Mouse (Mus musculus) cerebellum, adult 11-12 months (tissue): Measurements from ENCODE around the gene Pigk.
A peak's percentile ranks its signal among the peaks of the same experiment; 100 is the strongest.
"Not testable (repeated sequence)": the region's sequence is repeated elsewhere in the genome, so short reads cannot be mapped to it uniquely, and the experiment has no call there.

ENCODE experiments used
- DNase-seq: peaks from one replicate; pipeline ENCODE4 v3.0.0; 2022

Pigk gene

DNA sequence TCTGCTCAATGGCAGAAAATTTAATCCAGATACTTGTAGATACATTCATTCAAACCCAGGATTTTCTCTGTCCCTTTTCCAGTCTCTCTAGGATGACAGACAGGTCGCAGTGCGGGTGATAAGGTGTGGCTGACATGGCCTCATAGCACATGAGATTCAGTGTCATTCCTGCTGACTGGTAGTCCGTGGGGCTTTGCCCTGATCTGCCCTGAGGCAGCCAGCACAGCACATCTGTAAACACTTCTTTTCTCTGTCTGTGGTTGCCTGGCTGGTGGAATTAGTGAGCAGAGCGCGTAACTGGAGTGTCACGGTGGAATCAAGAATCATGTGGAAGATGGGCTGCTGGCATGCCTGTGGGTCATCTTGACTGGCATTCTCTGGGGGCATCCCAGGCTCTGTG is 56.2 kb downstream of the Pigk start:
- DNase-seq, result no peak

DNA sequence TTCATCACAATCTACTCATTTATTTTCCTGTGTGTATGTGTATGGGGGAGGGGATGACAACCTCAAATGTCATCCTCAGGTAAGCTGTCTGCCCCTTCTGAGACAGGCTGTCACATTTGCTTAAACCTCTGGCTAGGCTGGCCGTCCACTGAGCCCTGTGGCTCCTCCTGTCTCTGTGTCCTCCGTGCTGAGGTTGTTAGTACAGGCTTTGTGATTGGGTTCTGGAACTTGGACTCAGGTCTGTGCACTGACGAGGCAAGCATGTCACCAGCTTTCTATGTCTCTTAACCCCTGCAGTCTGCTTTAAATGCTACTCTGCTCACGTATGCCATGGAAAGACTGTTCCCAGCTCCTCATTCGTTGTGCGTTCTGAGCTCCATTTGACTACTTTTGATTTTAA is 62.5 kb downstream of the Pigk start:
- DNase-seq, result no peak

DNA sequence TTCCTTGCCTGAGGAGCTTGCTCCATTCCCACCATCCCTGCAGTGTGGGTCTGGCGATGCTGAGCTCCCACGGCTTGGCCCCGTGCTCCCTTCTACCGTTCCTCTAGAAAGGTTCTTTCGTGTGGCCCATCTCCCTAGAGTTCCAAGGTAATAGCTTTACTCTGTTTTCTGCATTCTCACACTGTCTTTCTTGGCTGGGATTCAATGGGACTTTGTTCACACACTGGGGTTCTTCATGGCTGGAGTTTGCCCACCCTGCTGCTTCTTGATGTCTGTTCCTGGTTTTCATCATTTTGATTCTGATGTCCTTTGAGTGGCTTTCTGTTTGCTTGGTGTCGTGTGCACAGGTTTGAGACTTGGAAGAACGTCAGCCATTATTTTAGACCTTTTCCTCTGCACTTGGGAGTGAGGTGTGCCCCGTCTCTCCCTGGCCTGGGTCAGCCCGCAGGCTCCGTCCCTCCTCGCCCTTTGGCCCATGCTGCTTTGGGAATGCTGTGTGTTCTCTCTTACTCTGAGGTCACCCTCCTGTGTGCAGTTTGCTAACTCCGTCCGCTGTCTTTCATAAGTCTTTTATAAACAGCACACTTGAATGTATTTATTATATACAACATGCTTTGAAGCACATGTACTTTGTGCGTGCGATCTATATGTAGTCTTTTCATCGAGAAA is 63.1 kb downstream of the Pigk start:
- DNase-seq, result no peak

DNA sequence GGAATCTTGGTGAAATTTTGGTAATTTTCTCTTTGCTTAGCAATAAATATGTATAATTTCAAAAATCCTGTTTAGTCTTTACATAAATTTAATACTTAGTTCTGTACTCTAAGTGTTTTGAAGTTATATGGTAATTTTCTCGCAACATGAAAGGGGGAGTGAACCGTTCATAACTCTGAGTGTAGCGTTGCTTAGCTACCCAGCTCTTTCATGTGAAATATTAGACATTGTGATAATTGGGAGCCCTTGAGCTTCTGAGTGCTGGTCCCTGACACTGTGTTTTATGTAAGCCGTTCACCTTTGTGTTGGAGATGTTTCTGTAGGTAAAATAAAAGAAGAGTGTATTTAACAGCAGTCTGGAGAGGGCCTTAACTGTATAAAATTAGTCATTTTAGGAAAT is 65.9 kb downstream of the Pigk start:
- no peak for DNase-seq

DNA sequence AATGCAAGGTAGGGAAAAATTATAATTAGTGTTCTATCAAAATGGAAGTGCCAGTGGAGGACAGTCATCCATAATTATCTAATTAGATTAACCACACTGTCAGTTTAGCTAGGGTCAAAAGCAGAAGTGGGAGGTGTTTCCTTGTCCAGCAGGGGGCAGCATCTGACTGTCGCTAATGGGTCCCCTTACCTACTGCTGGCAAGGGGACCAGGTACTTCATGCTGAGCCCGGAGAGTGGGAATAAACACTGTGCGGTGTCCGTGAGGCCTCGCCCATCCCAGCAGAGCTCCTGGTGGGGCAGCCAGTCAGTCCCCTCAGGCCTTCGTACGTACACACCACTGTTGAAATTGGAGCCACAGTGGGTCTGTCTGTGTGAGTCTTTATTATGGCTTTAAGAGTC is 69.9 kb downstream of the Pigk start:
- DNase-seq, result peak; percentile 31

DNA sequence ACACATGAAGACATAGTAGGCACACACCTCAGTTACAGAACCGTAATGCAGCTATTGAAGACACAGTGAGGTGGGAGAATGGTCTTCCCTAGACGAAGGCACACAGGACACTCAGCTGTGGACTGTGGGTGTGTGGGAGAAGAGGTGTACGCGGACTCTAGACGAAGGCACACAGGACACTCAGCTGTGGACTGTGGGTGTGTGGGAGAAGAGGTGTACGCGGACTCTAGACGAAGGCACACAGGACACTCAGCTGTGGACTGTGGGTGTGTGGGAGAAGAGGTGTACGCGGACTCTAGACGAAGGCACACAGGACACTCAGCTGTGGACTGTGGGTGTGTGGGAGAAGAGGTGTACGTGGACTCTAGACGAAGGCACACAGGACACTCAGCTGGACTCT is 70.5 kb downstream of the Pigk start:
- DNase-seq, result not testable (repeated sequence)

DNA sequence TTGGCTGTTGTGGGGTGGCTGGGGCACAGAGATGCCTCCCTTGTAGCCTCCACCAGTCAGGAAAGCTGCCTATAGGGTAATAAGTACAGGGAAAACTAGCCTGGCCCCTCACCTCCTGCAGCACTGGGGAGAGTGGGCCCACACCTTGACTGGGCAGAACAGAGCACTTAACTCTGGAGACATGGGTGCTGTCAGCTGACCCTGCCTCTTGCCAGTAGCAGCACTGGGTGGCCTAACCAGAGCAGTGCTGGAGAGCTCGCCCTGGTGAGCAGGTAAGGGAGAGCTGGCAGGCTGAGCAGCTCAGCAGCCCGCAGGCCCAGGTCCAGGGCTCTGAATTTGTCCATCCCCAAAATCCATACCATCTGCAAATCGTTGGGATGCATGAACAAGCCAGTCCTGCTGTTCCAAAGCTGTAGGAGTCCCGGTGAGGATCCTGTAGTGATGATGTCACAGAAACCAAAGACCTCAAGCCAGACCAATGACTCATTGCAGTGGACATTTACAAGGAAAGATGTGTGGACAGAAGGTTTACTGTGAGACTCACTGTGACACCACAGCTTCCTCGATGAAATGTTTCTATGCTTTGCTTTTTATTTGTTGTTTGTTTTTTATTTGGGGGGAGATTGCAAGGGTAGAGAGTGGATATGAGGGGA is 74.5 kb downstream of the Pigk start:
- not testable (repeated sequence) for DNase-seq

DNA sequence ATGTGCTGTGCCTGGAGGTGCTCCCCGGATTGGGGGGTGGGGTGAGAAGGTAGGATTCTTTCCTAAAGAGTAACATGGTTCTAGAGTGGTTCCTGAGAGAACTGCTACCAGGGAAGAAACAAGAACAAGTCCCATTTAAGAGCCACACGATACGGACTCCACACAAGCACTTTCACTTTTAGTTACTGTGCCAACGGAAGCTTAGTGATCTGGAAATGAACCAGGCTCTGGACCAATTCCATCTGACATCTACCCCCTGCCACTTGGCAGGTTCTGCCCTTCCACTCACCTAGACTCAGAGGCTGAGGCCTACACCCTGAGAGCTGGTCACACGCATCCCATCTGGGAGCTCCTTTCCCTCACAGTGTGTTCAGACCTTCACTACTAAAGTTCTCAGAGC is 78.7 kb downstream of the Pigk start:
- no peak for DNase-seq

DNA sequence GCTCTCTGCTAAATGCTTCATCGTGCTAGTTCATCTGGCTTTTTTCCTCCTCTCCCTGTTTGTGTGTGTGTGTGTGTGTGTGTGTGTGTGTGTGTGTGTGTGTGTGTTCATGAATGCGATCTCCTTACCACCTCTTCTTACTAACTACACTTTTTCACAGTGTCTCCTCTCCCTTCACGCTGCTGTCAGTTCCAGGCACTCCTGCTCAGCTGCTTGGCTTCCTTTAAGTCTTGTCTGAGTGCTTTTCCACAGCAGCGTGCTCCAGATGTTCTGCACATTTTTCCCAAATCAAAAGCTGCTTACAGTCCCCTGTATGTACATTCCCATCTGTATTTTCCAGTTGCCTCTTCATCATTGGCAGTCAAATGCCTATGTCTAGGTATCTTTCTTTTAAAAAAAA is 79.1 kb downstream of the Pigk start:
- no peak for DNase-seq

DNA sequence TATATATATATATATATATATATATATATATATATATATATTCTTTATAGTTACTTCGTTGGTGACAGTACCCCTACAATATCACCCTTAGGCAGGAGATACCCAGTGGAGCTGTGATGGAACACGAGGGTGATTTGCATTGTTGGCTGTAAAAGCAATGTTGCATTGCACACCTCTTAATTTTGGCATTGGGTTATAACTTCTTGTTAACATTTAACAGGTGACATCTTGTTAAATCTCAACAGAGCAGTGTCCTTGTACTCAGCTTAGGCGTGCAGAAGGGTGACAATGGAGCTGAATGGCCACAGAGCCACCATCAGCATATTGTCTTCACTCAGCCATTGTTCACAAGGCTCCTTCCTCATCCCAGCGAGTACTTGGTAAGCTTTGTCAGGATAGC is 82.3 kb downstream of the Pigk start:
- no peak for DNase-seq

DNA sequence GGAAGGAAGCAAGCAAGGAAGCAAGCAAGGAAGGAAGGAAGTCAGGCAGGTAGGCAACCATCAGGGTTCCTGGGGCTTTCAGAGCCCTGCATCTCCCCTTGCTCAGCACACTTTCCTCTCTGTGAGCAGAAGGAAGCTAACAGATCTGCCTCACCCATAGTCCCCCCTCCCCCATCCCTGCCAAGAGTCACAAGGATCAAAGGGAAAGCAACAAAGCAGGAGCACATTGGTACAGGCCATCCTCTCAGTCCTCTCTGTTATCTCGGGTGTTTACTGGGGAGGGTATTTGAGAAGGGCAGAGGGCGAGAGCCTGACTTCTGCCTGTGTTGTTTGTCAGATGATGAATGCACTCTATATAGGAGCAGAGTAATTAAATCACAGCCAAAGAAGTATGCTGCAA is 83.5 kb downstream of the Pigk start:
- DNase-seq, result no peak

DNA sequence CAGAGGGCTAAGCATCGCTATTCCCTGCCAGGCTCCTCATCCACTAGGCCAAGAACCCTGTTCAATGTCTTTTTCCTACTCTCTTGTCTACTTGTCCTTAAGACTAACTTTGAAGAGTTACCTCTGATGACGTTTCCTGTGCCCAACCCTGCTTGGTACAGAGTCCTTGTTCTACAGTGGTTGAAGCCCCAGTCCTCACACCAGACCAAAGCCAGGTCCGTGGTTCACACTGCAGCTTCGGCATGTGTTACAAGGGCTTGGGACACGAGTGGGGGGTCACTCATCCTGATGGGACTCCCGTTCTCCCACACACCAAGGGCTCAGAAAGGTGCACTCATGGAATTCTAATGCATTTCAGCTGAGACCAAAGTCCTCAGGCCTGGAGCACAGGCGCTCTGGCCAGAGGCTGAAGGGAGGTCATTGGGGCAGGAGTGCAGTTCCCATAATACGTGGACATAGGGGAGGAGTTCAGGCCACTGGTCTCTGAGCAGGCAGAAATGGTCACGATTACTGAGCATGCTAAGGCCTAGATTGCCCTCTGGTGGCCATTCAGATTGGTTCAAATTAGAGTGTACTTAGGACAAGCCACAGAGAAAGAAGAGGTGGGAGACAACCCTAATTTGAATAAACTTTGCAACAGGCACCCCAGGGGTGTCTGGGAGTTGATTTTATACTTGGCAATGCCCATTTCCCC is 86.0 kb downstream of the Pigk start:
- no peak for DNase-seq

DNA sequence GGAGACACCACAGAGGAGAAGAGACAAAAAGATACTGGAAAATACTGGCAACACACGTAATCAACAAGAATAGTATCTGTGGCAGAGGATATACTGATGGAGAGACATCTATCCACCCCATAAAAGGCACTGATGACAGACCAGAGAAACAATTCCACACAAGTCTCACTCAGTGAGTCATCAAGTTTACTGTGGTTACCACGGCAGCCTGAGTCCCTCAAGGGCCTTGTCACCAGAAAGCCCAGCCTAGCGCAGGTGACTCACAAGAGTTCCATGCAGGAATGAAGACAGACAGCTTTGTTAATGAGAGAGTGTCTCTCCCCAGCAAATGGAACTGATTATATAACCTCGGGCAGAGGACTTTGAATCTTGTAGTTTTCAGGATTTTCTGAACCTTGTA is 100.0 kb downstream of the Pigk start:
- DNase-seq, result no peak

DNA sequence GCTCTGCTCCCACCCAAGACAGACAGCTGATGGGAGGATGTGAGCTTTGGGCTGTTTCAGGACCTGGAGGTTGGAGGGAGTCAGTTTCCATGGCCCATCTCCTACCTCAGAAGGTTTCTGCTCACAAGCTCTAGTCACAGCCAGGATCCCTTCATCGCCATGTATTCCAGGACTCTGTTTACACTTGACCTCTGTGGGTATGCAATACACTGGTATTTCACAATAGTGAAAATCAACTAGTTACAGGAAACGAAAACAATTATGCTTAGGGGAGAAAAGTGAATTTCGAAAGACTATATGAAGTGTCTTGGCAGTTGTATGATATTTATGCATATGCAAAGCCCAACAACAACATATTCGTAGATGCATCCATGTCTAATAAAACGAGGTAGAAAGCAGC is 101.2 kb downstream of the Pigk start:
- DNase-seq, result no peak

DNA sequence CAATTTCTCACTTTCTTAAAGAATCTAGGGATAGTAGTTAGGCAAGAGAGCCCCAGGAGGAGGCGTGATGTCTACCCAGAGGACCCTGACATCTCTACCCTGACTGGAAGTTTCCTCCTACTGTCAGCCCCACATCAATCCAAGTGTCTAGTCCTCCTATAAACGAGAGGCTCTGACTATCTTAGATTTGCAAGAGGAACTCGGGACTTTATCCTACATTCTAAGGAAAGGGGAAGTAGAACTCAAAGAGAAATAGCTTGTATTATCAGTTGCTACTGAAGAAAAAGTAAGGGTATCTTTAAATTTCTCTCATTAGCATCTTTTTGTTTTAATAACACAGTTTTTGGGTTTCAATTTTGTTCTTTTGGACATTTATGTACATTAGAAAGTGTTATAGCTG is 106.5 kb downstream of the Pigk start:
- DNase-seq, result no peak

DNA sequence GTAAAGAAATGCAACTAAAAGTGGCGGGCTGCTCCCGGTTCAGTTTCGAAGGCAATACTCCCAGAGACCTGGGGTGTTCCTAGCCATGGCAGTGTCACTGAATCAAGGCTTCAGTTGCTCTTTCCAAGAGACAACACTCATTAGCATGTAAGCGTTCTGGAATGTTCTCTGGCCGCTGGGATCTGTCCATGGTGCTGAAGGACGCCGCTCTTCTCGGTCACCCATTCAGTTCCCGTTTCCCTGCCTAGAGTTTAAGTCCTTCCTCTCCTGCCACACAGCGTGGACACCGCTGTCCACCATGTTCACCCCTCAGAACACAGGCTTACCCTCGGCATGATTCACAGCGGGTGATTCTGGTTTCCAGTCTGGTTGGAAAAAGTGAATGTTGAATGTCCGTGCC is 107.3 kb downstream of the Pigk start:
- no peak for DNase-seq

DNA sequence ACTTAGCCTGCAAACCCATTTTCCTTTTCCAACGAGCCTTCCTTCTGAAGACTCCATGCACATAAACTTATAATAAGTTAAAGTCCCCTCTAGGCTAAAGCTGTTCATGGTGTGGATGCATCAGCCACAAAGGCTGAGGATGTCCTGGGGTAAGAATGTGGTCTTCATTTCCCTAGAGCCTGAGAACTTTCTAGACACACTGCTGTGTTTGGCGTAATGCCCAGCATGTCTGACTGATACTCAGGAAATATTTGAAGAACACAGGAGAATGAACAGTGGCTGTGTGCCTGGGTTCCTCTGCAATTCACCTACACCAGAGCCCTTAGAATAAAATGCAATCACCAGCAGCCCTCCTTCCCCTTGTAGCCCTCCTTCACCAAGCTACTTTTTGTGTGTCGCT is 117.5 kb downstream of the Pigk start:
- no peak for DNase-seq

DNA sequence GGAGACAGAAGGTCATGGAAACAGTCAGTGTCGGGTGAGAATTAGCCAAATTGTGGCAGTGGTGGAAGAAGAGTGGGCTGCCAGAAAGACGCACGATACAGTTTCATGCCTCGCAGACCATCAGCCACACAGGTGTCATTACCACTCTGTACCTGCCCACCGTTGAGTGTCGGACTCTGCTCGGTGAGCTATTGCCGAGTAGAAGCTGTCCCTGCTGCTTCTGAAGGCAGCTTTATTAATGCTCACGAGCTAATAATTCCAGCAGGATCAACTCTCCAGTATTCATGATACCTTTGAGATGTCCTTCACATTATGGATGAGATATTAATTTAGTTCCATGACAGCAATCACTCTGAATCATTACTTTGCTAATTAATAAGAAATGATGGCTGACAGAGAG is 118.1 kb downstream of the Pigk start:
- no peak for DNase-seq

DNA sequence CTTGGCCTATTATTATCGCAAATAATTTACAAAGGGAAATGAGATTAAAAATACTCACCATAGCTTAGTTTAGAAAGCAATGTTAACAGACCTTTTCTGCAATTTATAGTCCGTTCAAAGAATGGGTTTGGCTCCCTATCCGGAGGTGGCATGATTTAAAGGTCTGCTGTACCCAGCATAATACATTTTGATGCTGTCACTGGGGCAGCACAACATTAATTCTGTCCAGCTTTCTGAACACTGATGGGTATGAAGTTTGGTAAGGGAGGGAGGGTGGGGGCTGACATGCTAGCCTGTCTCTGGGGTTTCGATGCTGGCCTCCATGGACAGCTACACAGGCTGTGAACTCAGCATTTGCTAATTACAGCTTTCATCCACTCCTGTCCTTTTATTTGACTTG is 118.5 kb downstream of the Pigk start:
- DNase-seq, result no peak

DNA sequence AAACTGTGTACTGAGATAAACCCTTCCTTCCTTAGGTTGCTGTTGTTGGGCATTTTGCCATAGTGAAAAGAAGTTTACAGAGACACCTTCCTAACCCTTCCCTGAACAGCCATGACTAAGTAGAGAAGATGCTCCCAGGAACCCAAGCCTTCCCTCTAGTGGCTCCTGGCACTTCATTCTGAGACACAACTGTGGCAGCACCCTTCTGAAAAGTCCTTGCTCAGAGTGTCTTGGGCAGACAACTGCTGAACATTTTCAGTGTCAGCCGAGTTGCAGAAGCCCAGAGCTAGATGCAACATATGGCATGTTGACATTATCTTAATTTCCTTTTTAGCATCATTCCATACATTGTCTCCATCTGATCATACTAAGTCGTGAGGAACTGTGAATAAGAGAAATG is 123.5 kb downstream of the Pigk start:
- no peak for DNase-seq

DNA sequence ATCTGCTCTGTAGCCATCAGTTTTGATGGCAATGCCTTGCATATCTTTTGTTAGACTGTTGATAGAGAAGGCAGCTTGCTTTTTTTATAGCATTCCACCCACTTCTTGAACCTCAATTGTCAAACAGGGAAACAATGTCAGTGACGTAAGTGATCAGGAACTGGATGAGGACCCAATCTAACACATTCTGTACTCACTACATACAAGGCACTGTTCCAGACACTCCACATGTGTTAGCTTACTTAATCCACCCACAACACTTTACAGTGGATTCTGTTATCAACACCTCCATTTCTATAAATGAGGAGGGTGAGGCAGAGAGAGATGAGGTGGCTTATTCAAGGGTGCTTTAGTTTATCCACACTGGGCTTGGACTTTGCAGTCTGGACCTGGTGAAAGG is 124.0 kb downstream of the Pigk start:
- no peak for DNase-seq

DNA sequence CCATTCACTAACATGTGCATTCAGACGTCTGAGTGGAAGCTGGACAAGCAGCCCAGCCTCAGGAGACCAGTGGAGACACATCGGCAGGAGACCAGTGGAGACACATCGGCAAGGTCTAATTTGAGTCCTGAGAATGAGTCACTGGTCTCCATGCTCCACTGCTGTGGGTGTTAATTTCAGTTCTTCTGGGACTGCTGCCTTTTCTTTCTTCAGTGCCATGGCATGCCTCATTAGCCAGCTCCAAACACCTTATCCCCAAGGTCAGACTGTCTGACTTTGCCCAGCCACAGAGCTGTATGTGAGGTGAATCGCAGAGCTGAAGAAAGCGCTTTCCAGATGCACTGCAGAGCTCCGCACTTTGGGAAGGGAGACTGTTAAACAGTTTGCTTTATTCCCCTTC is 127.4 kb downstream of the Pigk start:
- no peak for DNase-seq

DNA sequence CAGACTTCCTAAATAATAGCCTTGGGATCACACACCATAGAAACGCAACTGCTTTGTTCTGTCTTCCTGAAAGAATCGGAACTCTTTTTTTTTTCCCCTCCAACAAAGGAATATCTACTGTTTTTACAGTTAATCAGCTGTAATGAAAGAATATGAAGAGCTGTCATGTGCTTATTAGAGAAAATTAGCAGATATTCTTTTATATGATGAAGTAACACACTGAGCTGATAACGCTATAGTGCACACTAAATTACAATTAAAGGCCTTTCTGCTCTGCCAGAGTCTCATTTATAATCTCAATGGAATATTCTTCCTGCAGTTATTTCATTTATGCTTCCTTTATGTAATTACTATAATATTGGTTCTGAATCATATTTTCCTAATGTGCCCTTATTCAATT is 128.7 kb downstream of the Pigk start:
- DNase-seq, result no peak

DNA sequence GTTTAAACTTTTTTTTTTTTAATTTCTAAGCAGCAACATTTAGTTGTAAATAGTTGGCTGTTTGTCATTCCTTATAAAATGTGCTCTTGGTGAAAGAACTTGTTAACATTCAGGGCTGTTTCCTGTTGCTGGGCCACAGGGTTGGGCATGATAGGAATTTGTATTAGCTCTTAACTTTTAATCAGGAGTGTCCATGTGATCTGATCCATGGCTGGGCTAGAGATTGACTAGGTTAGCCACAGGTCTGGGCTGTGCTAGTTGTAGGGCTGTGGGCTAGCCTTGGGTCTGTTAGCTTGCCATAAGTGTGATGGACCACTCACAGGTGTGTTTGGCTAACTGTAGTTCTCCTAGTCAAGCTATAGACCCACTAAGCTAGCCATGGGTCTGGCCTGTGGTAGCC is 130.0 kb downstream of the Pigk start:
- DNase-seq, result no peak
